Mouse (Mus musculus) erythroblast, embryonic 14.5 days (primary cell): ENCODE results near the gene Pgm5.

ENCODE experiments used
- GATA1 ChIP-seq: IDR thresholded peaks from 2 replicates; pipeline ENCODE4 v1.6.1; 2012; ENCODE audit warnings: low read length, inconsistent platforms, mixed read lengths
- TAL1 ChIP-seq: IDR thresholded peaks from 3 replicates; pipeline ENCODE4 v1.6.1; 2012; ENCODE audit warnings: low read length, inconsistent platforms, mixed read lengths

- TF ChIP-seq TAL1 (no peak), GATA1 (no peak)
Observed at GRCm38 (mm10) chr19:24689531-24689930, 172.1 kb downstream of the Pgm5 start.
